Mouse (Mus musculus): ENCODE measurements around the gene Gse1. TPM values are rescaled to one million over a fixed set of nuclear protein-coding genes. Genes with fewer than 3 reads are reported as not detected.

Gene Gse1
- polyA plus RNA-seq, 1 experiment = 14.8 TPM

DNA sequence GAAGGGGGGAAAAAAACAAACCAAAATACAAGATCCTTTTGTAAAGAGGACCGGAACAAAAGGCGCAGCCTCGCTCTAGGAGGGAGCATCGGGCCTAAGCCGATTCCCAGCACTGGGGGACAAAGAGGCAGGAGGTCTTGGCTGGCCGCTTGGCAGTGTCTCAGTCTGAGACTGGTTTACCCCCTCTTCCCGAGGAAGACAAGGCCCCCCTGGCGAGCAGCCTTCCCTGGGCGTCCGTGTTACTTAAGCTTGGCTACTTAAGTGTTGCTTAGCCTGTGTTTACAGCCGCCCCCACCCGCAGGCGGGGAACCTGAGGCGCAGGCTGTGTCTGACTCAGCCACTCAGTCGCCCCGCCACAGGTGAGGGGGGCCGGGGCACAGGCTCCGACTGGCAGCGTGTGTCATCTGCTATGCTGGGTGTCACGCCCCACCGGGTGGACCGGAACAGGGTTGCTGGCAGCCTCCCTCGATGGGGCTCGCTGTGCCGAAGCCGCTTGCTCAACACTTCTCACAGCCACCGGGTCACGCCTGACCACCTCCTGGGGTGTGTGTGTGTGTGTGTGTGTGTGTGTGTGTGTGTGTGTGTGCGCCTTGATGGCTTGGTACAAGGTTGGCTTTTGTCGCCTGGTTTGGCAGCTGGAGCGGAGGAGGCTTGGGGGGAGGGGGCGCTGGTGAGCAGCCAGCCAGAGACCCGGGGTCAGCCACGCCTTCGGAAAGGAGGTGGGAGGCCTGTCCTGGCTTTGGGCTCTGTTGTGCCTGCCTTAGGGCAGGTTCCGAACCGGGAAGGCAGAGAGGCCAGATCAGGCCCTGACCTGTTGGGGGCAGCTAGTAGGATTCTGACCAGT, 310.4 kb downstream of the Gse1 start:
- peaks cover 36% of the 10 kb centered on the region for H3K4me1 ChIP-seq (ENCODE audit: control insufficient read depth, insufficient read depth, low read length)
- peak; percentile 96 for DNase-seq
- WGBS = 18% methylated on average over 37 of the region's 37 CpGs

DNA sequence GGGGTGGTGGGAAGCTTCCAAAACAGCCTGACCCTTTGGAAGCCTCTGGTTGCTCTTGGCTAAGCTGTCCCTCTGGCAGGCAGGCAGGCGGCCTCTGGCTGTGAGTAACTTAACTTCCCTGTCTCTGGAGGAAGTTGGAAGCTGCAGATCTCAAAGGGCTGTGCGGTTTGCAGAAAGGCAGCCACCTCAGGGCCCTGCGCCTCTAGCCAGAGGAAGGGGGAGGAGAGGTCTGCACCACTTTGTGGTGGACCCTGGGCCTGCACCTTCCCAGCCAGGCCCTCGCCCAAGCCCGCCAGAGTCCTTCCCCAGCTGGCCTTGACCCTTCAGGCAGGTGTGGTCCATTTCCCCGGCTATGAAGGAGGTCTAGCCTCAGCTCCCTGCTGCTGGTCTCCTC, 311.1 kb downstream of the Gse1 start:
- DNase-seq = peak; percentile 55
- H3K4me3 ChIP-seq (ENCODE audit: insufficient read depth, low read depth, low read length) = no peak overlapping the region
- WGBS = 36% methylated on average over 6 of the region's 6 CpGs

More for the DNA sequence above, 310.4 kb downstream of the Gse1 start:
- 0 out of 2 replicates have a peak, but pooled peaks have one; percentile 0 for TF ChIP-seq CTCF (conservative IDR thresholded peaks at IDR 0.05; ENCODE audit: insufficient read depth, insufficient read length, low read depth, low read length)
- no peak for TF ChIP-seq POLR2A (IDR thresholded peaks at IDR 0.05; ENCODE audit: low read depth, low read length)
- Histone ChIP-seq H3K36me3 (ENCODE audit: control insufficient read depth, insufficient read depth, low read length) (no peaks in the 10 kb centered on the region), H3K4me3 (ENCODE audit: insufficient read depth, low read depth, low read length) (peak overlapping the region; percentile 70), H3K27ac (ENCODE audit: insufficient read depth, low read depth, low read length) (peak overlapping the region; percentile 87), H3K27me3 (replicated peaks; ENCODE audit: control insufficient read depth, insufficient read depth, low read length) (no peaks in the 10 kb centered on the region)

DNA sequence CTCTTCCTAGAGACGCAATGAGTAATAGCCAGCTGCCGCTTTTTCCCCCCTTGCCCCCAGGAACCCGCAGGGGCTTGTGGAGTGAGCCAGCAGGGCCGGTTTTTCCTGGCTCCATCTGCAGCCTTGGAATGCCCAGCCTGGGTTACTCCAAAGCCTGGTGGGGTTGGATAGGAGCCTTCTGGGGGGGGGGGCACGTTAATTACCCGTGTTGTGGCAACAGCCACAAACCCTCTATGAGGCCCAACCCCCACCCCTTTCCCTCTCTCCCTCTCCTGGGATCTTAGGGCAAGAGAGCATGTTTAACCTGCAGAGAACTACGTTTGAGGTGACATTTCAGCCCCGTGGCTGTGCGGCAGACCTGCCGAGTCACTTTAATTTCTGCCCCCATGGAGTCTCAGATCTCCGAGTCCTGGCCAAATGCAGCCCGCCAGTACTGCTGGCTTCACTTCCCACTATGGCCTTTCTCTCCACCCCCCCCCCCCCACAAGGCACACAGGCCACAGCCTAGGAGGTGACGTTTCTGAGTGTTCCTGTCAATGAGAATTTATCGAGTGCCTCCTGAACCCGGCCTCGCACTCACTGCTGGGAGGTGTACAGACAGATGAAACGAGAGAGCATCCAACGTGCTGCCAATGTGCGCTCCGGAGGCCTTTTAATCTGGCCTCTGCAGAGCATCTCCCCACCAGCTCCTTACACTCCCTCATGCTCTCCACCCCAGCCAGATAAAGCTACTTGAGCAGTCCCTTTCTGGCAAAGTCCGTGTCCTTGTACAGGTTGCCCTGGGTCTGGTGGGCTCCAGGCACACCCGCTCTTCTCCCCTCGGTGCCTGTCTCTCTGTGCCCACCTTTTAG, 311.7 kb downstream of the Gse1 start:
- Histone ChIP-seq H3K27me3 (replicated peaks; ENCODE audit: control insufficient read depth, insufficient read depth, low read length) (no peaks in the 10 kb centered on the region), H3K4me3 (ENCODE audit: insufficient read depth, low read depth, low read length) (no peak overlapping the region), H3K4me1 (ENCODE audit: control insufficient read depth, insufficient read depth, low read length) (peaks cover 40% of the 10 kb centered on the region), H3K36me3 (ENCODE audit: control insufficient read depth, insufficient read depth, low read length) (no peaks in the 10 kb centered on the region), H3K27ac (ENCODE audit: insufficient read depth, low read depth, low read length) (peak overlapping the region; percentile 87)
- peak; percentile 69 for DNase-seq
- TF ChIP-seq CTCF (conservative IDR thresholded peaks at IDR 0.05; ENCODE audit: insufficient read depth, insufficient read length, low read depth, low read length) = no peak
- TF ChIP-seq POLR2A (IDR thresholded peaks at IDR 0.05; ENCODE audit: low read depth, low read length) = no peak
- WGBS = 46% methylated on average over 23 of the region's 23 CpGs

More for the DNA sequence above, 311.1 kb downstream of the Gse1 start:
- Histone ChIP-seq H3K27me3 (replicated peaks; ENCODE audit: control insufficient read depth, insufficient read depth, low read length) (no peaks in the 10 kb centered on the region), H3K4me1 (ENCODE audit: control insufficient read depth, insufficient read depth, low read length) (peaks cover 40% of the 10 kb centered on the region), H3K27ac (ENCODE audit: insufficient read depth, low read depth, low read length) (peak overlapping the region; percentile 87), H3K36me3 (ENCODE audit: control insufficient read depth, insufficient read depth, low read length) (no peaks in the 10 kb centered on the region)
- TF ChIP-seq CTCF (conservative IDR thresholded peaks at IDR 0.05; ENCODE audit: insufficient read depth, insufficient read length, low read depth, low read length) = no peak

GRCm38 (mm10) chr8:120542995-120543394, 314.7 kb downstream of the Gse1 start:
- no peaks in the 10 kb centered on the region for H3K27me3 ChIP-seq (replicated peaks; ENCODE audit: control insufficient read depth, insufficient read depth, low read length)
- no peaks in the 10 kb centered on the region for H3K36me3 ChIP-seq (ENCODE audit: control insufficient read depth, insufficient read depth, low read length)
- H3K27ac ChIP-seq (ENCODE audit: insufficient read depth, low read depth, low read length) = 0 out of 2 replicates have a peak overlapping the region, but pooled peaks have one; percentile 1
- 44% methylated on average over 13 of the region's 13 CpGs for WGBS
- no peak for TF ChIP-seq POLR2A (IDR thresholded peaks at IDR 0.05; ENCODE audit: low read depth, low read length)
- no peak for TF ChIP-seq CTCF (conservative IDR thresholded peaks at IDR 0.05; ENCODE audit: insufficient read depth, insufficient read length, low read depth, low read length)
- no peak for DNase-seq
- no peak overlapping the region for H3K4me3 ChIP-seq (ENCODE audit: insufficient read depth, low read depth, low read length)
- H3K4me1 ChIP-seq (ENCODE audit: control insufficient read depth, insufficient read depth, low read length) = peaks cover 56% of the 10 kb centered on the region

- peaks cover 51% of the 10 kb centered on the region for H3K4me1 ChIP-seq (ENCODE audit: control insufficient read depth, insufficient read depth, low read length)
- TF ChIP-seq POLR2A (IDR thresholded peaks at IDR 0.05; ENCODE audit: low read depth, low read length) = no peak
- TF ChIP-seq CTCF (conservative IDR thresholded peaks at IDR 0.05; ENCODE audit: insufficient read depth, insufficient read length, low read depth, low read length) = no peak
These were observed 315.3 kb downstream of the Gse1 start for GRCm38 (mm10) chr8:120543416-120544055.

DNA sequence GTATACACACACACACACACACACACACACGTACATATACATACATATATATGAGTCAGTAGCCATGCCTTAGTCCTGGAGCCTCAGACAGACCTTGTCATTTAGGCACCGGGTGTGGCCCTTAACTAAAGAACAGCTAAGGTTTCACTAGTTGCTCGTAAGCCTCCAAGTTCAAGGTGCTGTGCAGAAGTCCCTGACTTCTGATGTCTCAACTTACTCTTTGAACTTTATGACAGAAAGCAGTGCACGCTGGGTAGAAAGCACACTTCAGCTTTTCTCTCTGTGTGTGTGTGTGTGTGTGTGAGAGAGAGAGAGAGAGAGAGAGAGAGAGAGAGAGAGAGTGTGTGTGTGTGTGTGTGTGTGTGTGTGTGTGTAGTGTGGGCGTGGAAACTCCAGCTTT, 315.9 kb downstream of the Gse1 start:
- no peak for TF ChIP-seq POLR2A (IDR thresholded peaks at IDR 0.05; ENCODE audit: low read depth, low read length)
- TF ChIP-seq CTCF (conservative IDR thresholded peaks at IDR 0.05; ENCODE audit: insufficient read depth, insufficient read length, low read depth, low read length) = no peak
- Histone ChIP-seq H3K4me1 (ENCODE audit: control insufficient read depth, insufficient read depth, low read length) (peaks cover 51% of the 10 kb centered on the region), H3K27ac (ENCODE audit: insufficient read depth, low read depth, low read length) (peak overlapping the region; percentile 81; the same call in 1 of the 2 replicates), H3K36me3 (ENCODE audit: control insufficient read depth, insufficient read depth, low read length) (no peaks in the 10 kb centered on the region), H3K4me3 (ENCODE audit: insufficient read depth, low read depth, low read length) (no peak overlapping the region), H3K27me3 (replicated peaks; ENCODE audit: control insufficient read depth, insufficient read depth, low read length) (no peaks in the 10 kb centered on the region)
- DNase-seq = peak; percentile 81
- WGBS = 48% methylated on average over 5 of the region's 5 CpGs

More at GRCm38 (mm10) chr8:120543416-120544055, 315.3 kb downstream of the Gse1 start:
- WGBS = 38% methylated on average over 8 of the region's 8 CpGs
- peak; percentile 97 for DNase-seq
- H3K4me3 ChIP-seq (ENCODE audit: insufficient read depth, low read depth, low read length) = no peak overlapping the region
- no peaks in the 10 kb centered on the region for H3K36me3 ChIP-seq (ENCODE audit: control insufficient read depth, insufficient read depth, low read length)
- H3K27ac ChIP-seq (ENCODE audit: insufficient read depth, low read depth, low read length) = peak overlapping the region; percentile 81
- no peaks in the 10 kb centered on the region for H3K27me3 ChIP-seq (replicated peaks; ENCODE audit: control insufficient read depth, insufficient read depth, low read length)

All from kidney, adult 2 months (tissue).